Mouse (Mus musculus) CH12.LX (cell line): Measurements from ENCODE around the gene Nsun7. TPM values are rescaled to one million over a fixed set of nuclear protein-coding genes. Genes with fewer than 3 reads are reported as not detected.

Experiments
- DNase-seq: peaks from one replicate; pipeline ENCODE4 v3.0.0-alpha.2; 2013; ENCODE audit errors: extremely low read depth
- H3K27ac ChIP-seq: 2 replicates; pipeline ENCODE4 v1.5.1; 2012; ENCODE audit warnings: low read depth, mild to moderate bottlenecking, control low read depth, moderate library complexity; ENCODE audit not compliant: insufficient read depth
- H3K27me3 ChIP-seq: replicated peaks from 2 replicates; pipeline ENCODE3; 2012; ENCODE audit warnings: inconsistent platforms
- H3K36me3 ChIP-seq, 2 experiments: replicated peaks in 1 of 2; 2 replicates each; pipeline versions ENCODE3 to v1.6.1; 2012; ENCODE audit warnings: inconsistent platforms in 1 of 2, low read length in 1 of 2, mild to moderate bottlenecking in 1 of 2, mixed read lengths in 1 of 2, moderate library complexity in 1 of 2; ENCODE audit not compliant: control insufficient read depth in 1 of 2, insufficient read depth in 1 of 2
- H3K4me1 ChIP-seq, 2 experiments: 2 replicates each; pipeline ENCODE4 v1.6.1; 2012; ENCODE audit warnings: inconsistent platforms in 1 of 2, moderate library complexity in 1 of 2; ENCODE audit not compliant: insufficient read depth in 2 of 2, control insufficient read depth in 1 of 2
- H3K4me2 ChIP-seq: 2 replicates; pipeline ENCODE4 v1.6.1; 2012; ENCODE audit warnings: low read depth, mild to moderate bottlenecking, control low read depth; ENCODE audit not compliant: poor library complexity, insufficient read depth, severe bottlenecking
- H3K4me3 ChIP-seq, 3 experiments: fragments of 150-350 bp in 1 of 3; sonication (generic) in 1 of 3; replicated peaks in 1 of 3; 2 replicates each; pipeline versions ENCODE3 to v1.5.1; 2011 to 2012; ENCODE audit warnings: low read depth in 2 of 3, low read length in 2 of 3, mild to moderate bottlenecking in 2 of 3, moderate library complexity in 2 of 3, control low read depth in 1 of 3, improper control_type of control experiment in 1 of 3, inconsistent platforms in 1 of 3, mixed read lengths in 1 of 3; ENCODE audit not compliant: poor library complexity in 1 of 3
- H3K79me2 ChIP-seq: replicated peaks from 2 replicates; pipeline ENCODE4 v1.6.1; 2012; ENCODE audit warnings: mild to moderate bottlenecking, moderate library complexity; ENCODE audit not compliant: control insufficient read depth, poor library complexity, insufficient read depth, severe bottlenecking; ENCODE audit errors: extremely low read depth
- H3K9ac ChIP-seq: 2 replicates; pipeline ENCODE4 v1.6.1; 2012; ENCODE audit warnings: low read depth, mild to moderate bottlenecking, control low read depth, moderate library complexity; ENCODE audit not compliant: insufficient read depth
- H3K9me3 ChIP-seq: replicated peaks from 2 replicates; pipeline ENCODE3; 2012; ENCODE audit warnings: low read length, inconsistent platforms, mixed read lengths
- BHLHE40 ChIP-seq: IDR thresholded peaks from 2 replicates; pipeline ENCODE4 v1.6.1; 2011; ENCODE audit warnings: mild to moderate bottlenecking, low read depth, low read length, improper control_type of control experiment
- E2F4 ChIP-seq: IDR thresholded peaks from 2 replicates; pipeline ENCODE4 v1.6.1; 2011; ENCODE audit warnings: low read depth, low read length, improper control_type of control experiment; ENCODE audit not compliant: insufficient replicate concordance
- ELF1 ChIP-seq: IDR thresholded peaks from 2 replicates; pipeline ENCODE4 v1.6.1; 2014; ENCODE audit warnings: low read depth, mild to moderate bottlenecking, inconsistent platforms, low read length, improper control_type of control experiment
- EP300 ChIP-seq: IDR thresholded peaks from 2 replicates; pipeline ENCODE4 v1.6.1; 2011; ENCODE audit warnings: low read length, improper control_type of control experiment
- ETS1 ChIP-seq: conservative IDR thresholded peaks from 2 replicates; pipeline ENCODE4 v1.6.1; 2012; ENCODE audit warnings: low read depth, mild to moderate bottlenecking, inconsistent platforms, low read length, improper control_type of control experiment, moderate library complexity
- GABPA ChIP-seq: IDR thresholded peaks from 2 replicates; pipeline ENCODE4 v1.6.1; 2012; ENCODE audit warnings: low read depth, low read length, improper control_type of control experiment, inconsistent platforms; ENCODE audit not compliant: insufficient replicate concordance
- HCFC1 ChIP-seq: IDR thresholded peaks from 2 replicates; pipeline ENCODE4 v1.6.1; 2012; ENCODE audit warnings: low read depth, mild to moderate bottlenecking, inconsistent platforms, low read length, improper control_type of control experiment
- IRF4 ChIP-seq: IDR thresholded peaks from 2 replicates; pipeline ENCODE4 v1.6.1; 2014; ENCODE audit warnings: low read depth, mild to moderate bottlenecking, inconsistent platforms, low read length, improper control_type of control experiment
- MAFK ChIP-seq: IDR thresholded peaks from 2 replicates; pipeline ENCODE4 v1.6.1; 2011; ENCODE audit warnings: low read length, improper control_type of control experiment; ENCODE audit not compliant: insufficient replicate concordance
- MAX ChIP-seq: IDR thresholded peaks from 2 replicates; pipeline ENCODE4 v1.6.1; 2011; ENCODE audit warnings: low read length, improper control_type of control experiment
- MEF2A ChIP-seq: IDR thresholded peaks from 2 replicates; pipeline ENCODE4 v1.6.1; 2014; ENCODE audit warnings: low read depth, mild to moderate bottlenecking, inconsistent platforms, low read length, improper control_type of control experiment, borderline replicate concordance
- MXI1 ChIP-seq: IDR thresholded peaks from 2 replicates; pipeline ENCODE4 v1.6.1; 2011; ENCODE audit warnings: mild to moderate bottlenecking, low read depth, low read length, improper control_type of control experiment
- PAX5 ChIP-seq: IDR thresholded peaks from 2 replicates; pipeline ENCODE4 v1.6.1; 2012; ENCODE audit warnings: low read length, inconsistent platforms, mixed read lengths
- POLR2A ChIP-seq: IDR thresholded peaks from 2 replicates; pipeline ENCODE4 v1.6.1; 2011; ENCODE audit warnings: low read depth, mild to moderate bottlenecking, improper control_type of control experiment, low read length
- USF2 ChIP-seq: conservative IDR thresholded peaks from 2 replicates; pipeline ENCODE4 v1.6.1; 2011; ENCODE audit warnings: low read depth, low read length, improper control_type of control experiment
- ZKSCAN1 ChIP-seq: IDR thresholded peaks from 2 replicates; pipeline ENCODE4 v1.6.1; 2012; ENCODE audit warnings: low read depth, inconsistent platforms, low read length, improper control_type of control experiment, borderline replicate concordance
- ZMIZ1 ChIP-seq: IDR thresholded peaks from 2 replicates; pipeline ENCODE4 v1.6.1; 2012; ENCODE audit warnings: low read depth, mild to moderate bottlenecking, inconsistent platforms, low read length, improper control_type of control experiment
- dilution Hi-C: fragments of 300-500 bp; cut with MboI; formaldehyde crosslinking; loops from 2 replicates; pipeline ENCODE4 v1.14.3; 2020; ENCODE audit warnings: low sequenced_read_pairs; ENCODE audit not compliant: extremely low pct_unique_long_range_greater_than_20kb, extremely low pct_ligation_motif_present
- in situ Hi-C: fragments of 300-500 bp; cut with MboI; formaldehyde crosslinking; loops from 3 replicates; pipeline ENCODE4 v1.14.3; 2019; ENCODE audit warnings: low sequenced_read_pairs, low pct_ligation_motif_present, low pct_unique_long_range_greater_than_20kb, mixed read lengths
- polyA plus RNA-seq: library from polyadenylated mRNA; unstranded; fragments of >175 nt; gene quantifications from 2 replicates; pipeline ENCODE4 v1.2.1, GENCODE M21; 2012; ENCODE audit warnings: low read depth; ENCODE audit not compliant: insufficient read length
- total RNA-seq, 2 experiments: library from RNA; depleted of rRNA; stranded (reverse); fragments of 300-350 nt in 1 of 2; fragments of >200 nt in 1 of 2; gene quantifications; 2 replicates each; pipeline ENCODE4 v1.2.3; 2012 to 2014

Nsun7 gene
- total and polyA plus RNA-seq, 3 experiments, result 0.13 TPM; not detected in 2

GRCm38 (mm10) chr5:66345140-66345539 lies 85.4 kb downstream of the Nsun7 start:
- in situ Hi-C loops, result no loop called here
- Histone ChIP-seq H3K9me3 (no peaks in the 10 kb centered on the region), H3K36me3 (no peaks in the 10 kb centered on the region), H3K4me1 (peaks cover 26 to 64% of the 10 kb centered on the region in 2 experiments), H3K27ac (no peak overlapping the region), H3K79me2 (no peaks in the 10 kb centered on the region), H3K9ac (no peak overlapping the region), H3K4me2 (peak overlapping the region; percentile 8; the same call in 1 of the 2 replicates), H3K27me3 (no peaks in the 10 kb centered on the region), H3K4me3 (no peak overlapping the region)
- dilution Hi-C loops, result no loop called here
- peak; percentile 50 for DNase-seq
- TF ChIP-seq MAFK (peak; percentile 73; the same call in 1 of the 2 replicates), GABPA (no peak), BHLHE40 (peak; percentile 35; the same call in 1 of the 2 replicates), ETS1 (peak; percentile 86), ZKSCAN1 (no peak), POLR2A (no peak), PAX5 (no peak), EP300 (no peak), MXI1 (no peak), IRF4 (peak; percentile 45; the same call in 1 of the 2 replicates), HCFC1 (no peak), MEF2A (peak; percentile 67)

DNA sequence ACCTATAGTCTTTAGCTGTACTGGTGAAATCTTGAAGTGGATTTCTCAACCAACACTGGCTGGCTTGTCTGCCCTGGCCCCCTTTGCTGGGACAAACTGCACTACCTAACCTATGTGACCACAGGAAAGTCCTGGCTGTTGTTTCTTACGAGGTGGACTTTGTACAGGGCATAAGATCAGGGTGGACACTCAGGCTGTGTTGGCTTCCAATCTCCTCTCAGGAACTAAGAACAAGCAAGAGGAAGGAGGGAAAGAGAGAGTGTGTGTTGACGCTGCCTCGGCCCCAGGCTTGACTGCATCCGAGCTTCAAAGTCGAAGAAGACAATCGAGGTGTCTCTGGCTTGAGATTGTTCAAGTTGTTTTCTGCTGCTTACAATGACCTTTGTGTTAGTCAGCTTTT lies 87.1 kb downstream of the Nsun7 start:
- no peak for DNase-seq
- H3K27me3 ChIP-seq, result no peaks in the 10 kb centered on the region
- TF ChIP-seq MXI1 (no peak), E2F4 (no peak), MAX (no peak), ZMIZ1 (no peak), IRF4 (no peak), MAFK (no peak), USF2 (no peak), ETS1 (no peak), ELF1 (no peak), HCFC1 (no peak), POLR2A (no peak)
- in situ Hi-C loops, result no loop called here
- H3K79me2 ChIP-seq, result no peaks in the 10 kb centered on the region
- H3K4me1 ChIP-seq, result peaks cover 24 to 50% of the 10 kb centered on the region in 2 experiments
- dilution Hi-C loops, result no loop called here
- H3K36me3 ChIP-seq, result no peaks in the 10 kb centered on the region
- H3K9ac ChIP-seq, result no peak overlapping the region
- H3K4me2 ChIP-seq, result no peak overlapping the region
- H3K9me3 ChIP-seq, result no peaks in the 10 kb centered on the region
- no peak overlapping the region for H3K27ac ChIP-seq
- H3K4me3 ChIP-seq, result no peak overlapping the region

Other genes with a start within 250 kb of the Nsun7 start
- 9.2 and 11.3 TPM in 2 replicates for gene Rbm47, start 86.8 kb upstream of the Nsun7 start, total RNA-seq (2012; rRNA removed)
- gene Rbm47, start 86.8 kb upstream of the Nsun7 start, total RNA-seq (2014; rRNA removed), result 0.08 and 0.43 TPM in 2 replicates
- gene Rbm47, start 86.8 kb upstream of the Nsun7 start, polyA plus RNA-seq, result 0.91 and 1.1 TPM in 2 replicates